Mouse (Mus musculus): ENCODE data around the gene Cdkal1.

The Cdkal1 gene

DNA sequence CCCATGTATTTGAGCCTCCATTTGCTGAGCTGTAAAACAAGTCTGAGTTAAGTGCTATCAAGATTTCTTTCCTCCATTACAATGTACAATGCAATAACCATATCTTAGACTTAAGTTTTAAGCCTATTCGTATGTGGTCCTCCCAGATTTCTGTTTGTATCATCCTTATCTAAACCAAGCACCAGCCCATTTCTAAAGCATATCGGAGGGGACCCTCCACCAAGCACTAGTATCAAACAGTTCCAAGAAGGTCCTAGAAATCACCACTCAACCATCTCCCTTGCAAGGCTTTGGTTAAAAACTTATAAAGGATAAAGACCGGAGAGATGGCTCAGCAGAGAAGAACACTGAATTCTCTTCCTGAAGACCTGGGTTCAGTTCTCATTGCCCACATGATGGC is 47.1 kb downstream of the Cdkal1 start:
- no peak for DNase-seq

DNA sequence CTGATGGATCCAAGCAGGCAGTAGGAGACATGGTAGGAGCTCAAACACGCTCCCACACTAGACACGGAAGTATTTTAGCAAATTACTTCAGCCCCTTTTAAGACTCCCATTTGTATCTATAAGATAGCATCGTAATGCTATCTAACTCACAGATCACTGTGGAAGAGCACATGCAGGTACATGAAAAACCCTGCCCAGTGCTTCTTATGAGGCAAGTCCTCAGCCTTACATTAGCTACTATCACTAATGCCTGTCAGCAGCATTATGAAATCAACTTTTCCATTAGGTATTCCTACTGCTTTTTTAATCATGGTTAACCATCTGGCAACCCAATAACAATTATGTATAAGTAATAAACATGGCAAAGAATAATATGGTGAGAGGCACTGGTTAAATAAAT is 47.5 kb downstream of the Cdkal1 start:
- no peak for DNase-seq

DNA sequence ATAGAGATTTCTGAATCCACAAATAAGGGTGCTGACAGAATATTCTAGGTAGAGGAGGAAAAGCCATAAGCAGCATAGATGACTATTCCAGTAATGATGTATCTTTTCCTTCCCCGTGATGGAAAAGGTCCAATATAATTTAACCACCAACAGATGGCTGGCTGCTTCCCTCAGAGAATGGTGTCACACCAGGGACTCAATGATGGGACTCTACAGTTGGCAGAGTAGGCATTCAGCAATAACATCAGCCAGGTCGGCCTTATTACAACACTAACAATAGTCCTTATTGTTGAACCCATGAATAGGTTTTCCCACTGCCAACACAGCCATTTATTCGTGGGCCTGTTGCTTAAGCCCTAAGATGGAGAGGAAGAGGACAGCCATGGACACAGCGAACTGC is 48.6 kb downstream of the Cdkal1 start:
- no peak for DNase-seq

DNA sequence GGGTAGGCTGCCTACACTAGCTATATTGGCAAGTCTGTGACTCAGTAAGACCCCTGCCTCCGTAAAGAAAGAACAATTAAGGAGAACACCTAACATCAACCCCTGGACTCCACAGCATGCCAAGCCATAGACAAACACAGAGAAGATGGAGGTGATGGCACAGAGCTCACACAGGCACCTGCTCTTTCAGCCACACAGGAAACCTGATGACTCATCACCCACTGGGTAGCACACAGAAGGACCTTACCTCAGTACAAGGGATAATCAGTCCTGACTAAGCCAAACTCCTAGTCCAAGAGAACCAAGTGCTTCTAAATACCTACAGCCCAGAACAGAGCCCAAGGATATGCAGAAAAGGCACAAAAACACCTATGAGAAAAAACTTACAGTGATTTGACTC is 50.2 kb downstream of the Cdkal1 start:
- DNase-seq: no peak

DNA sequence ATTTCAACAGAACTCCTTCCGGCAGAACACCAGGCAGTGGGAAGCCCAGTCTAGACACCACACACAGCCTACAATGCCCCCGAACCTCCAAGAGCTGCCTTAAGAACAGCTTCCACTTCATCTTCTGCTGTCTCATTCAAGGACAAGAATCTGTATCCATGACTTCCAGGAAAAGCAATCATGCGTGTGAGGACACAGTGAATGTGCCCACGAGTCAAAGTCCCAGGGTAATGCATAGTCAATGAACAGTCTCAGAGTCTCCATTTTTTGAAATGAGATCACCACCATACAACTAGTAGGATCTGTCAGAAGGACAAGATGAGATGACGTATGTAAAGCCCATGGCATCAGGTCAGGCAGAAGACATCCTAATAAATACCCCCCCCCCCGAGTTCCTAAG is 51.4 kb downstream of the Cdkal1 start:
- no peak for DNase-seq

DNA sequence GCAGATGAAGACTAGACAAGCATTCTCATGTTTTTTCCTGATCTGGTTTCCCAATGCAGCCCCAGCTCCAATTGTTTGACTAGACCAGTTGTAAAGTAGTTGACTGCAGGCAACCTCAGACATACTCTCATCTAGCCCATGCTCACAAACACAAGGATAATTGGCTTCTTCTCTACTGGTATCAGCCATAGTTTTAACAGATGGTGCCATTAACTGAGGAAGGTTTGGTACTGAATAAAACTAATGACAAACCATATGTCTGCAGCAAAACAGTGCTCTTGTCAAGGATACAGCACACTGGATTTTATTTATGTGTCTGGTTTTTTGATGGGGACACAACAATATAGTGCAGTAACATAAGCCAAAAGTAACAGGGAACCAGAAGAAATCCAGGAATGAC is 52.8 kb downstream of the Cdkal1 start:
- DNase-seq: no peak

DNA sequence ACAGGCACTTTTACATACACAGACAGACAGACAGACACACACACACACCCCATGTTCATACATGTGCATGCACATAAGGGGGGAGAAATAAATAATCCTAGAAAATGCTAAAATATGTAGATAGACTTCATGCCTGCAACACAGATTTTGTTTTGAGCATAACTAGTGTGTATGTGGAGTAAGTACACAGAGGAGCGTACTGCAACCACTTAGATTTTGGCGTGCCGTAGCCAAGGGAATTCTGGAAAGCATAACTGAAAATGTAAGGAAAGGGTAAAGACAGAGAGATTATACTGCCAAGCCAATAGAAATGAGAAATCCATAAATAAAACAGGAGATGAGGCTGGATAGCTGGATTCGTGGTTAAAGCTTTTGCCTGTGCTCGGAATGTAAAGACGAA is 55.4 kb downstream of the Cdkal1 start:
- no peak for DNase-seq

DNA sequence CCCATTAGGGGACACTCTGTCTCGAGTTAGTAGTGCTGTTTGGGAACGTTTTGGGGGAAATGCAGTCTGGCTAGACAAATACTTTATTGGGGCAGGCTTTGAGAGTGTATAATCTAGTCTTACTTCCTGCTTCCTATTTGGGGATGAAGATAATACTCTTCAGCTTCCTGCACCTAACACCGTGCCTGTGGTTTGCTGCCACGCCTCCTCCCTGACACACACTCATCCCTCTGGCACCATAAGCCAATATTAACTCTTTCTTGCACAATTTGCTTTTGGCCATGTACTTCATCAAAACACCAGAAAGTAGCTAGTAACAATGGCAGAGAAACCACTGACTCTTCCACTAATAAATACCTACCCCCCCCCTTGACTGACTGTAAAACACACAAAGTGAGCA is 63.4 kb downstream of the Cdkal1 start:
- no peak for DNase-seq

DNA sequence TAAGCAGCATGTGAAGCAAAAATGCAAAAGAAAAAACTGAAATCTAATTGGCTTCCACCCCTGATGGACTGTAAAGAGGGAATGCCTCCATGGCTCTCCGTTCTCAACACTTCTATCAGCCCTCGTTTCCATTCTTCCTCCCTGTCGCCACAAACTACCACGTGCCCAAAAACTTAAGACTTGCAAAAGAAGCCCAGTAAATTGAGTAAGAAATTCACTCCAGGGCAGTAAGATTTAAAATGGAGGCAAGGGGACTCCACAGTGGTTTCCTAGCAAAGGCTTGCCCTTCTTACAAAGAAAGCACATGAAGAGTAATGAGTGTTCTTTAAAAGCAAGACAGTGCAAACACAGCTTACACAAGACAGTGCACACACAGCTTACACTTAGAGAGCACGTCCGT is 64.0 kb downstream of the Cdkal1 start:
- no peak for DNase-seq

DNA sequence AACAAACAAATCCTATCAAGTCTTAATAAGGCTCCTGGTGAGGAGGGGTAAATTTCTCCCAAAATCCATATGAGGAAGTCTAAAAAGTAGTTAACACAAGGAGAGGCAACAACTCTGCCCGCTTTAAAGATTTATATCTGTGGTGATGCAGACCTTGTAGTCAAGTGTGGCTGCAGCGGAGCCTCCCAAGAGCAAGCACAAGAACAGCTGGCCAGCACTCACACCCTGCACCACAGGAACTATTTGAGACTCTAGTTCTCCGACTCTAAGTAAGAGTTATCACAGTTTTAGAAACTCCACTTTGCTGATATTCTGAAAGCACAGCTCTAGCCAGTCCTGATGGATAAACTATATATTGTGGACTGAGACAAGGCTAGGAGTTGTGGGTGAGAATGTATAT is 68.5 kb downstream of the Cdkal1 start:
- DNase-seq: no peak

DNA sequence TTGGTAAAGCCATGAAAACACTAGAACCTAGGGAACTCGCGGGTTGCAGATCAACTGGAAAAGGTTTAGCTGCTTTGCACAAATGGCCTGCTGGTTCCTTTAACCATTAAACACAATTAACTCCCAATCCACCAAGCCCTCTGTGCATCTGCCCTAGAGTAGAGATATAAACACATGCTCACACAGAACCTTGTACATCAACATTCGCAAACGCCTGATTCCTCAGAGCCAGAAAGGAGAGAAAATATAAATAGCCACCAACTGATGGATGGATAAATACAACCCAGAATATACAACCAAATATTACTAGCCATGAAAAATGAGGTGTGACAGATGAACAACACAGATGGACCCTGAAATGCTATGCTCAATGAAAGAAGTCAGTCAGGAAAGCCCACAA is 70.6 kb downstream of the Cdkal1 start:
- DNase-seq: no peak

DNA sequence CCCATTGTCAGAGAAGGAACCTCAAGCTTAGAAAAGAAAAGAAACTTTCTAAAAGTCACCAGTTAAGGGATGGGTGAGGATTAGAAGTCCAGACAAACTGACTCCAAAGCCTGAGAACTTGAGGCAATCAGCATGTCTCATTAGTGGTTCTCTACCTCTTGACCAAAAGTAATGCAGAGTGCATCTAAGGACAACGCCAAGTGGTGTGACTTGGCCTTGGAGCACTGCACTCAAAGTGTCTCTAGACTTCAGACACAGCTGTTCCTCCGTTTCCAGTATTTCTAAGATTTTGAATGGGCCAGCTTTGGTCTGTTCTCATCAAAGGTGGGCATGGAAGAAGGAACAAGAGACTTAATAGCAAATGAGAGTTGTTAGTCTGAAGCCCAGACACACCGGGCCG is 74.1 kb downstream of the Cdkal1 start:
- no peak for DNase-seq

DNA sequence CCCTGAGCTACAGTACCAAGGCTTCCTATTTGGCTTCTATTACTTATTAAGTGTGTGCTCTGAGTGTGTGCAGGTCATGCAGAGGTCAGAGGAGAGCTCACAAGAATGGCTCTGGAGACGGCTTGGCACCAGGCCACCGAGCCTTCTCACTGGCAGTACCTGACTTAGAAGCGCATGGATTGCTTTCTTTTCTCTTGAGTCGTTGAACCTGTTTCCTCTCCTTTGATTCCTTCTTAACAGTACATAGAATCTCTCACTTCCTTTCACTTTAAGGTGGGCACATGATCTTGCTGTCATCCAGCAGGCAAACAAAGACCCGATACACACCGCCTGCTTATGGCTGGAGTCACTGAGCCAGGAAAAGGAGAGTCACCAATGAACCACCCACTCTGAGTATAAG is 74.8 kb downstream of the Cdkal1 start:
- peak; percentile 87 for DNase-seq

DNA sequence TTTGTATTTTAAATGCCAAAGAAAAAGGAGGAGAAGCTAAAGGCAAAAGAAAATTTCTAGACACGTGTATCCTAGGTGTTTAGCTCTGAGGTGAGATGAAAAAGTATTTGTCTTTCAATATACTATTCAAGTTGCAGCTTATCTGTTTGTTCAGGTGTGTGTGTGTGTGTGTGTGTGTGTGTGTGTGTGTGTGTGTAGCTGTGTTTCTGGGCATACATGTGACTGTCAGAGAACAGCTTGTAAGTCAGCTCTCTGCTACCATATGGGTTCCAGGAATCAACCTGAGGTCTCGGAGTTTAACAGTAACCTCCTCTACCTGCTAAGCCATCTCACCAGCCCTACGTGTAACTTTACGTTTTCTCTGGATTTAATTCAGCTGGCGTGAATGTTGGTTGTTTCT is 76.0 kb downstream of the Cdkal1 start:
- no peak for DNase-seq

DNA sequence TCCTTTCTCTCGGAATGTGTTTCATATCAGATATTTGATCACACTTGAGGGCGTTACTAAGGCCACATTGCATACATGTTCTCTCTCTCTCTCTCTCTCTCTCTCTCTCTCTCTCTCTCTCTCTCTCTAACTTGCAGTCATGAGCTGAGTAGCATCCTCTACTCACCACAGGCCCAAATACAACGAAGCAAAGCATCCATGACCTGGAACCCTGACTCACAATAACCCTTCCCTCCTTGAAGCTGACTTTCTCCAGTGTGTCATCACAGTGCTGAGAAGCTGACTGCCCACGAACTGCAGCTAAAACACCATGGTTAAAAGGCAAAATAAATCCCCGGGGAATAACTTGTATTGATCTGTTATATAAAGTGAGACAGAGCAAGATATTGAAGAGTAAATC is 76.4 kb downstream of the Cdkal1 start:
- DNase-seq: no peak

DNA sequence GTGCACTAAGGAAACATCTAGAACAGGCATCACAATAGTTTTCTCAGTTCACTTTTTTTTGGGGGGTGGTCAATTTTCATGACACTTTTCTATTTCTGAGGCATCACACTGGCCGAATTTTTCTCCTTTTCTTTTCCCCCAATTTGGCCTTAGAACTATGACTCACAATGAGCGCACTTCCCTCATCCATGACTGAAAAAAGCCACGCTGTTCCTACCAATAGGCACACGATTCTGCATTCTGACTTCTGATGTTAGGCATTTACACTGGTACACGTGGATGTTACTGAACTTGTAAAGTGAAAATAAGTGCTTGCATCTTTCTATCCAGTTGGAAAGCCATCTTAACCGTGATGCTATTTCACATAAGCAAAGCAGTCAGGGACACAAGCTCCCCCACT is 77.3 kb downstream of the Cdkal1 start:
- no peak for DNase-seq

DNA sequence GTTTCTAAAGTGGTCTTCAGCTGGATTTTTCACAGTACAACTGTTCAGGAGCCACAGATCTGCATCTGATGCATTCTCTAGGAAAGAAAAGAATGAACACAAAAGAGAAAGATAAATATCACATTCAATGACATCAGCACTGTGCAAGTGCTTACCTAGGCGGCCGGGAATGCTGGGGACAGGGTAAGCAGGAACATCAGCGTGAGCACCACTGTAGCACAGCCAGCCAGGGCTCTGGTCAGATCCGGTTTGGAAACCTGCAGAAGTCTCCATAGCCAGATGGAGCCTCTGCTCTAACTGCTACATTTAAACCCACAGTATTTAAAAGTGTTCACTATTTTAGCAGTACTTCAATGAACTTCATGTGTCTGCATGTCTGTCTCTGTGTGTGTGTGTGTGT is 78.2 kb downstream of the Cdkal1 start:
- DNase-seq: peak; percentile 33

DNA sequence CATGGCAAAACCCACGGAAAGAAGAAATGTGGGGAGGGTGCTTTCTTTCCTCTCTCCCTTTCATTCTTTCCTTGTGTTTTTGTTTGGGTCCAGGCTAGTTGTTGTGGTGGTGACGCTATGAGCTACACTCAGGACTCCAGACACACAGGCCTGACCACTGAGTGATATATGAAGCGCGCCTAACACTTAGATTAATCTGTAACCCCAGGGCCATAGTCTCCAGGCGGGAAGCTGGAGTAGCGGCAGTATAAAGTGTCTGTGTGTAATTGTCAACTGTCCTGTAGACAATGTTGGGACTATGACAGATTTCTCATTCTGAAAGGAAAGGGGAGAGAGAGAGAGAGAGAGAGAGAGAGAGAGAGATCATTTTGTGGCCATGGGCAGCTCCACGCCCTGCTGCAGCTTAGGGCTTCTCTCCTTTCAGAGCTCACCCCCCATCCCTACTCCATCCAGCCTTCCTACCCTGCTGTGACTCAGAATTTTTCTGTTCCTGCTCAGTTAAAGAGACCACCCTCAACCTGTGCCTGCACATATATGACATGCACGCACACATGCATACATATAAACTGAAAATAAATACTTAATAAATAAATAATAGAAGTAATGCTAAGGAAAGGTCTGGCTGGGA is 79.8 kb downstream of the Cdkal1 start:
- no peak for DNase-seq

DNA sequence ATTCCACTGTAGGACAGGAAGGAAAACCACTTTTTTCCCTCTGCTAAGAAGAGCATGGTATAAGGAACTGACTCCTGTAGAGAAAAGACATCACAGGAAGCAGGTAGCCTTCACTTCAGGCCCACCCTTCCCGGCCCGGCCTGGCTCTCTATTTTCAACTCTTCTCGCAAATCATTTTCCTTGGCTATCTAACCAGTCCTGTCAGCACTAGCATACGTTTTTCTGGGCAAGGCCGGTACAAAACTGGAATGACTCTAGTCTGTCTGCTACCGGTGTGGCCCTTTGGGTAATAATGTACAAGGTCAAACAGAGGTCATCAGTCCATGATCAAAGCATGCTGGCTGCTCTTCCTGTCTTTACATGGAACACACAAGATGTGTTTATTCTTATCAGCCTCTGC is 81.9 kb downstream of the Cdkal1 start:
- DNase-seq: peak; percentile 55

DNA sequence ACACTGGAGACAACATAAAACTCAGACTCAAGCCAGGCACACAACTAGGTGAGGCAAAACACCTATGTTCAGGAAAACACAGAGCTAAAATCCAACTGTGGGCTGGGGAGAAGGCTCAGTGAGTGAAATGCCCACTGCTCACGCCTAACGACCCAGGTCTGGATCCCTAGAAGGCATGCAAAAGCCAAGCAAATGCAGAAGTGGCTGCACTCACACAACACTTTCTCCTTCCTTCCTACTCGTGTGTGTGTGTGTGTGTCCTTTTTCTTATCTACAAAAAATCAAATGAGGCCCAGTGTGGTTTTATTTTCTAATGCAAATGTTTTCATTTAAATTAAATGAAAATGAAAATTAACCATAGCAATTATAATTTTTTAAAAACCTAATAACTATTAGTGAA is 82.5 kb downstream of the Cdkal1 start:
- DNase-seq: no peak

DNA sequence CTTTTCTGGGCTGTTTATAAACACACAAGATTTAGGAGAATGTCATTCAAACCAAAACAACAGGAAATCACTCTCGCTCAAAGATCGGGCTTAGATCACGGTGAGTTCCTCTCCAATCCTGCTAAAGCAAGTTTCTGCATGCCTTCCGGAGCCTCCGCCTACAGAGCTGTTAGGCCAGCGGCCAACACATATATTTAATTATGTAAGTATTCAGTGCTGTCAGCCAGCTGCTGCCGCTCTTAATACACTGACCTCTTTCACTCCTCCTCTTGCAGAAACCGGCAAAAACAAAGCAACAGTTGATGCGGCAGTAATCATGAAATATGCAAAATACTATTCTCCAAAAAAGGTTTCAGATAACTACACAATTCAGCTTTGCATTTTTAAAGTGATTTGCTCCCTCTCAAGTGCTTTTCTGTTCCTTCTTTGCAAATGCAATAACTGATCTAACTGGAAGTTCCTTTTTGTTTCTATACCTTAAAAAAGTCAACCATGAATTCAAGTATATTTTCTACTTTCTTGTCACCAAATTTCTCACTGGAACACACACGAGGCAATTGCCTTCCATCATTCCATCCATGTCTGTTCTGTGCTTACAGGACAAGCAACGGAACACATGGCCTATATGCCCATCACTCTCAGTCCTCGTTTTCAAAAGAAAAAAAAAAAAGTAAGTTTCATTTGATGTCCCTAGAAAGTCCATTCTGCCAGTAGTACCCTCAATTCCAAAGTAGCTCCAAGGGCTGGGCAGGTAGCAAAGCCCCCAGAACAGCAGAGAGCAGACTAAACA is 85.6 kb downstream of the Cdkal1 start:
- peak; percentile 85 for DNase-seq

DNA sequence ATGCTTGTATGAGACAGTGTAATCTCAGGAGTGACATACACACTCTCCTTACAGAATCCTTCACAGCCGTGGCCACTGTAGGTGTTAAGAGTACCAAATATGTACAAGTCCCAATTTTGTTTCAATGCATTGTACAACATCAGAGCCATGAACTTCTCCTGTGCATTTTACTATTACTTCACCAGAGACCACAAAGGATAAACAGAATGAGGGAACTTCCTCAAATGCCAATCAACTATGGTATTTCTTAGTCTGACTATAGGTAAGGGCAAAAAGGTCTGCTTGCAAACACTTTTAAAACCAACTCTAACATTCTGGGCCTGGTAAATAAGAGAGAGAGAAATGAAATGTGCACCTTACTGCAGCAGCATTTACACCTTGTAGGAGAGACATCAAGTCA is 87.4 kb downstream of the Cdkal1 start:
- no peak for DNase-seq

DNA sequence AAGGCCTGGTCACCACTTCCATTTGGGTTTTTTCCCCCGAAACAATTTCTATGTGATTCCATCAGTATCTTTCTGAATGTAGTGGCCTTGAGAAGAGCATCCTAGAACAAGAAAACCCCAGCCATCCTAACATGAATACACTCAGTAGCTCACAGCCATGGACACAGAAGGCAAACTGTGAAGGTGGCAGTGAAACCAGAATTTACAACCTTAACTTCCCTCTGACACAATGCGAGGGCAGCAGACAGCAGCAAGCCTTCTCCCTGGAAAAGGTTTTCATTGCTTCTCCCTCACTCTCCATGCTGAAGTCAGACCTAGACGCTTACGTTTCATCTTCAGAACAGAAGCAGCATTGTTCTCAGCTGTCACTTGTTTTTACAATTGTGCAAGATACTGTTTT is 87.9 kb downstream of the Cdkal1 start:
- no peak for DNase-seq

DNA sequence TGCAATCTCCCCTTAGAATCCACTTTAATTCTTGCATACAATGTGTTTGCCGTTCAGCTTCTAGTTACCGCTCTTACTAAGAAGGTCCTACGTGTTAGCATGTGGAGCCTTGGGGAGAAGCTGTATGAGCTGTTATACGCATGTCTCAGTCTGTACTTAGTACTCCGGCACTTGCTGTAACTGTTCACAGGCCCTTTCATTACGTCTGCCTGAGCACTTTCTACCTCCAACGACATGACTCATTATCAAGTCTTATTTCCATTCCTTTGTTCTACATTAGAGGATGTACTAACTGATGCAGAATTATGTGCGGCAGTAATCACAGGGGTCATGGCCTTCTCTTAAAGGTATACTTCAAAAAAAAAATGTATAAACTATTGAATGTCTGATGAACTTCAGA is 89.1 kb downstream of the Cdkal1 start:
- no peak for DNase-seq

DNA sequence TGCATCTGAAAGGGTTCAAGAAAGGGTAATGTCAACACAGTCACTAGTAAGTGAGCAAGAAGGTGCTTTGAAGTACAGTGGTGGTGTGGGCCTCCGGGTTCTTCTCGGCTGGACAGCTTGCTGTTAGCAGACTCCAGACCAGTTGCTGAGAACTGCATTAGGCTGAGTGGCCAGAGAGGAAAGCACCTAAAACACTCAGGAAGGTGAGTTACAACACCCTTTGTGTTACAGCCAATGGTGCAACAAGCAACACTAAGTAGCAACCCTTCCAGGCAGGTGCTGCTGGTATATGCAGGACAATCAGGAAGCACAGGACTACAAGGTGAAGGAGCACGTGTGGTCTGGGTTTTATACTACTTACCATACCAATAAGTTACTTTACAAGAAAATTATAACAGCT is 90.2 kb downstream of the Cdkal1 start:
- DNase-seq: no peak
